Mouse (Mus musculus) midbrain, postnatal 0 days (tissue): ENCODE results near the gene Sh3tc1. TPM values are rescaled to one million over a fixed set of nuclear protein-coding genes. Genes with fewer than 3 reads are reported as not detected.
A peak's percentile ranks its signal among the peaks of the same experiment; 100 is the strongest.

Experiments used
- ATAC-seq: fragments of 200-750 bp; cut with Nextera tagmentation; 2 replicates; pipeline ENCODE4 v1.8.0; 2017; ENCODE audit warnings: moderate number of reproducible peaks, mild to moderate bottlenecking, moderate TSS enrichment, moderate library complexity; ENCODE audit not compliant: low FRiP score
- DNase-seq: peaks from one replicate; pipeline ENCODE4 v3.0.0-alpha.2; 2015; ENCODE audit warnings: low spot score
- H3K27ac ChIP-seq: fragments of 300-500 bp; sonication (generic); 2 replicates; pipeline ENCODE4 v1.5.1; 2014; ENCODE audit warnings: low read depth, mild to moderate bottlenecking, low read length, mixed read lengths
- H3K27me3 ChIP-seq: fragments of 300-500 bp; sonication (generic); 2 replicates; pipeline ENCODE4 v1.6.1; 2014; ENCODE audit warnings: low read length, control low read depth, mixed read lengths; ENCODE audit not compliant: insufficient read depth
- H3K36me3 ChIP-seq: fragments of 300-500 bp; sonication (generic); 2 replicates; pipeline ENCODE4 v1.6.1; 2014; ENCODE audit warnings: low read length, control low read depth, mixed read lengths; ENCODE audit not compliant: insufficient read depth
- H3K4me1 ChIP-seq: fragments of 300-500 bp; sonication (generic); 2 replicates; pipeline ENCODE4 v1.6.1; 2014; ENCODE audit warnings: mild to moderate bottlenecking, control low read depth, antibody characterized with exemption, low read length, mixed read lengths; ENCODE audit not compliant: insufficient read depth
- H3K4me2 ChIP-seq: fragments of 300-500 bp; sonication (generic); 2 replicates; pipeline ENCODE4 v1.6.1; 2014; ENCODE audit warnings: low read depth, mild to moderate bottlenecking, low read length, mixed read lengths; ENCODE audit not compliant: poor library complexity, severe bottlenecking
- H3K4me3 ChIP-seq: fragments of 300-500 bp; sonication (generic); 2 replicates; pipeline ENCODE4 v1.5.1; 2014; ENCODE audit warnings: low read depth, mild to moderate bottlenecking, low read length, moderate library complexity
- H3K9ac ChIP-seq: fragments of 300-500 bp; sonication (generic); replicated peaks from 2 replicates; pipeline ENCODE4 v1.6.1; 2014; ENCODE audit warnings: mild to moderate bottlenecking, low read length, moderate library complexity, mixed read lengths; ENCODE audit not compliant: poor library complexity, severe bottlenecking
- H3K9me3 ChIP-seq: fragments of 300-500 bp; sonication (generic); 2 replicates; pipeline ENCODE4 v1.6.1; 2016; ENCODE audit warnings: low read length, control low read depth
- CTCF ChIP-seq: IDR thresholded peaks from 2 replicates; pipeline ENCODE4 v1.5.1; 2016; ENCODE audit warnings: antibody characterized with exemption, mild to moderate bottlenecking
- WGBS: fragments of 180-500 bp; shearing (Covaris S2); extraction: QIAGEN DNeasy Blood & Tissue Kit; methylation state at CpG from one replicate; pipeline ENCODE4 v1.1.7; 2014; 5-methylcytosine and 5-hydroxymethylcytosine counted together
- polyA plus RNA-seq: library from polyadenylated mRNA; unstranded; fragments of >200 nt; fragmentation: Nextera tagmentation; extraction: Ambion mirVana; gene quantifications from 2 replicates; pipeline ENCODE4 v1.2.1, GENCODE M21; 2015
- total RNA-seq: library from RNA; depleted of rRNA; stranded (reverse); fragments of >200 nt; gene quantifications from 2 replicates; pipeline ENCODE4 v1.2.3, GENCODE M21; 2014

Gene Sh3tc1
- total and polyA plus RNA-seq, 2 experiments from 2014 or later: 1.8 to 1.9 TPM

- Histone ChIP-seq H3K27ac (no peak overlapping the region), H3K27me3 (no peaks in the 10 kb centered on the region), H3K9ac (no peak overlapping the region), H3K4me1 (no peaks in the 10 kb centered on the region), H3K4me3 (no peak overlapping the region), H3K36me3 (no peaks in the 10 kb centered on the region; the same call in 1 of the 2 replicates), H3K4me2 (no peak overlapping the region), H3K9me3 (no peaks in the 10 kb centered on the region)
- no peak for TF ChIP-seq CTCF
- DNase-seq: no peak
- no peak for ATAC-seq
- WGBS: 87% methylated on average over 6 of the region's 6 CpGs
Observed at GRCm38 (mm10) chr5:35765909-35766308, 26.1 kb upstream of the Sh3tc1 start.

GRCm38 (mm10) chr5:35762850-35763249 lies 23.1 kb upstream of the Sh3tc1 start:
- ATAC-seq (no peak), DNase-seq (no peak)
- TF ChIP-seq CTCF: no peak
- no peak overlapping the region for H3K27ac ChIP-seq
- peaks cover 15% of the 10 kb centered on the region; the same call in 1 of the 2 replicates for H3K27me3 ChIP-seq
- no peaks in the 10 kb centered on the region for H3K9me3 ChIP-seq
- no peak overlapping the region for H3K9ac ChIP-seq
- H3K4me2 ChIP-seq: no peak overlapping the region
- 76% methylated on average over 10 of the region's 10 CpGs for WGBS
- no peak overlapping the region for H3K4me3 ChIP-seq
- H3K4me1 ChIP-seq: peaks cover 3% of the 10 kb centered on the region; the same call in 1 of the 2 replicates
- no peaks in the 10 kb centered on the region; the same call in 1 of the 2 replicates for H3K36me3 ChIP-seq

GRCm38 (mm10) chr5:35762388-35762787 lies 22.6 kb upstream of the Sh3tc1 start:
- H3K36me3 ChIP-seq: no peaks in the 10 kb centered on the region; the same call in 1 of the 2 replicates
- peaks cover 15% of the 10 kb centered on the region; the same call in 1 of the 2 replicates for H3K27me3 ChIP-seq
- no peak overlapping the region for H3K4me2 ChIP-seq
- no peak overlapping the region for H3K27ac ChIP-seq
- ATAC-seq (no peak), DNase-seq (peak; percentile 70)
- peaks cover 3% of the 10 kb centered on the region; the same call in 1 of the 2 replicates for H3K4me1 ChIP-seq
- H3K9me3 ChIP-seq: no peaks in the 10 kb centered on the region
- no peak for TF ChIP-seq CTCF
- no peak overlapping the region for H3K4me3 ChIP-seq
- WGBS: 66% methylated on average over 5 of the region's 5 CpGs
- H3K9ac ChIP-seq: no peak overlapping the region

GRCm38 (mm10) chr5:35761323-35761722 lies 21.5 kb upstream of the Sh3tc1 start:
- Histone ChIP-seq H3K4me1 (peaks cover 7% of the 10 kb centered on the region; the same call in 1 of the 2 replicates), H3K4me2 (no peak overlapping the region), H3K36me3 (no peaks in the 10 kb centered on the region; the same call in 1 of the 2 replicates), H3K9me3 (no peaks in the 10 kb centered on the region), H3K9ac (no peak overlapping the region), H3K4me3 (no peak overlapping the region), H3K27me3 (peaks cover 15% of the 10 kb centered on the region; the same call in 1 of the 2 replicates), H3K27ac (no peak overlapping the region)
- DNase-seq: no peak
- ATAC-seq: no peak
- TF ChIP-seq CTCF: peak; percentile 47
- WGBS: 79% methylated on average over 5 of the region's 5 CpGs

- H3K27me3 ChIP-seq: peaks cover 15% of the 10 kb centered on the region; the same call in 1 of the 2 replicates
- peak overlapping the region; percentile 75 for H3K9ac ChIP-seq
- H3K36me3 ChIP-seq: no peaks in the 10 kb centered on the region; the same call in 1 of the 2 replicates
- no peak for TF ChIP-seq CTCF
- no peaks in the 10 kb centered on the region for H3K9me3 ChIP-seq
- peak overlapping the region; percentile 80 for H3K27ac ChIP-seq
- WGBS: 1% methylated on average over 40 of the region's 40 CpGs
- H3K4me2 ChIP-seq: peak overlapping the region; percentile 86
- peak; percentile 14 for DNase-seq
- H3K4me3 ChIP-seq: peak overlapping the region; percentile 68
- peaks cover 7% of the 10 kb centered on the region; the same call in 1 of the 2 replicates for H3K4me1 ChIP-seq
- ATAC-seq: peak; percentile 38
Observed at GRCm38 (mm10) chr5:35758081-35759053, 18.6 kb upstream of the Sh3tc1 start.

- Histone ChIP-seq H3K4me3 (peak within 1 kb of the TSS; percentile 68), H3K9ac (peak within 1 kb of the TSS; percentile 75), H3K4me2 (peak within 1 kb of the TSS; percentile 86), H3K4me1 (peaks cover 7% of the 10 kb centered on the region; the same call in 1 of the 2 replicates), H3K27ac (peak within 1 kb of the TSS; percentile 80), H3K9me3 (no peaks in the 10 kb centered on the region), H3K36me3 (no peaks in the 10 kb centered on the region), H3K27me3 (peaks cover 15% of the 10 kb centered on the region; the same call in 1 of the 2 replicates)
- TF ChIP-seq CTCF: peak; percentile 48
- DNase-seq (peak; percentile 96), ATAC-seq (peak; percentile 96)
- WGBS: 0% methylated on average over 32 of the region's 35 CpGs
Observed at GRCm38 (mm10) chr5:35757639-35758001, 17.8 kb upstream of the Sh3tc1 start, which contains the start of gene Ablim2. Ablim2 (plus strand) TSS chr5:35757880.
